Mouse (Mus musculus) liver, embryonic 14.5 days (tissue): ENCODE data around the gene Zdhhc21. TPM values are rescaled to one million over a fixed set of nuclear protein-coding genes. Genes with fewer than 3 reads are reported as not detected.

Experiments
- ATAC-seq: fragments of 200-750 bp; cut with Nextera tagmentation; 2 replicates; pipeline ENCODE4 v1.8.0; 2017; ENCODE audit warnings: moderate number of reproducible peaks, mild to moderate bottlenecking, moderate library complexity; ENCODE audit not compliant: insufficient read depth
- DNase-seq, 3 experiments: peaks; one replicate each; pipeline ENCODE4 v3.0.0-alpha.2; 2012 to 2013; ENCODE audit warnings: low read depth in 3 of 3, low spot score in 3 of 3
- H3K27ac ChIP-seq: fragments of 300-500 bp; sonication (generic); 2 replicates; pipeline ENCODE4 v1.5.1; 2014; ENCODE audit warnings: moderate library complexity, mild to moderate bottlenecking, control low read depth, inconsistent platforms
- H3K27me3 ChIP-seq: fragments of 300-500 bp; sonication (generic); 2 replicates; pipeline ENCODE4 v1.6.1; 2014; ENCODE audit warnings: mild to moderate bottlenecking, low read length, moderate library complexity; ENCODE audit not compliant: control insufficient read depth, insufficient read depth
- H3K36me3 ChIP-seq: fragments of 300-500 bp; sonication (generic); replicated peaks from 2 replicates; pipeline ENCODE4 v1.6.1; 2014; ENCODE audit warnings: low read depth; ENCODE audit not compliant: control insufficient read depth, insufficient read depth
- H3K4me1 ChIP-seq, 2 experiments: fragments of 200-500 bp in 1 of 2; fragments of 300-500 bp in 1 of 2; sonication (generic) in 1 of 2; replicated peaks; 2 replicates each; pipeline ENCODE4 v1.6.1; 2012 to 2014; ENCODE audit warnings: antibody characterized with exemption in 1 of 2, inconsistent platforms in 1 of 2, low read length in 1 of 2; ENCODE audit not compliant: control insufficient read depth in 2 of 2, insufficient read depth in 2 of 2
- H3K4me2 ChIP-seq: fragments of 300-500 bp; sonication (generic); 2 replicates; pipeline ENCODE4 v1.6.1; 2014; ENCODE audit warnings: low read depth, mild to moderate bottlenecking, control low read depth, moderate library complexity
- H3K4me3 ChIP-seq, 2 experiments: fragments of 200-500 bp in 1 of 2; fragments of 300-500 bp in 1 of 2; sonication (generic) in 1 of 2; 2 replicates each; pipeline ENCODE4 v1.5.1; 2012 to 2014; ENCODE audit warnings: low read depth in 2 of 2, low read length in 2 of 2, mild to moderate bottlenecking in 2 of 2, control low read depth in 1 of 2, inconsistent platforms in 1 of 2, moderate library complexity in 1 of 2; ENCODE audit not compliant: insufficient read depth in 1 of 2
- H3K9ac ChIP-seq: fragments of 300-500 bp; sonication (generic); replicated peaks from 2 replicates; pipeline ENCODE4 v1.6.1; 2014; ENCODE audit warnings: mild to moderate bottlenecking, control low read depth, moderate library complexity
- H3K9me3 ChIP-seq: fragments of 300-500 bp; sonication (generic); 2 replicates; pipeline ENCODE4 v1.6.1; 2016; ENCODE audit warnings: low read length, mixed read lengths; ENCODE audit not compliant: control insufficient read depth
- CTCF ChIP-seq: IDR thresholded peaks from 2 replicates; pipeline ENCODE4 v1.5.1; 2016; ENCODE audit warnings: antibody characterized with exemption, low read depth, control low read depth
- EP300 ChIP-seq: IDR thresholded peaks from 2 replicates; pipeline ENCODE4 v1.6.1; 2016; ENCODE audit warnings: antibody characterized with exemption, low read depth
- WGBS: fragments of 180-500 bp; shearing (Covaris S2); extraction: QIAGEN DNeasy Blood & Tissue Kit; methylation state at CpG from one replicate; pipeline ENCODE4 v1.1.7; 2014; ENCODE audit not compliant: insufficient replicate concordance; 5-methylcytosine and 5-hydroxymethylcytosine counted together
- polyA plus RNA-seq, 2 experiments: library from polyadenylated mRNA; depleted of rRNA in 1 of 2; stranded (reverse) in 1 of 2; unstranded in 1 of 2; fragments of >200 nt; fragmentation: Nextera tagmentation in 1 of 2; extraction: Ambion mirVana in 1 of 2; gene quantifications; 2 replicates each; pipeline versions ENCODE4 v1.2.1 to v1.2.3; 2012 to 2014

Gene Zdhhc21
- polyA plus RNA-seq, 2 experiments: 1.8 to 2.7 TPM

DNA sequence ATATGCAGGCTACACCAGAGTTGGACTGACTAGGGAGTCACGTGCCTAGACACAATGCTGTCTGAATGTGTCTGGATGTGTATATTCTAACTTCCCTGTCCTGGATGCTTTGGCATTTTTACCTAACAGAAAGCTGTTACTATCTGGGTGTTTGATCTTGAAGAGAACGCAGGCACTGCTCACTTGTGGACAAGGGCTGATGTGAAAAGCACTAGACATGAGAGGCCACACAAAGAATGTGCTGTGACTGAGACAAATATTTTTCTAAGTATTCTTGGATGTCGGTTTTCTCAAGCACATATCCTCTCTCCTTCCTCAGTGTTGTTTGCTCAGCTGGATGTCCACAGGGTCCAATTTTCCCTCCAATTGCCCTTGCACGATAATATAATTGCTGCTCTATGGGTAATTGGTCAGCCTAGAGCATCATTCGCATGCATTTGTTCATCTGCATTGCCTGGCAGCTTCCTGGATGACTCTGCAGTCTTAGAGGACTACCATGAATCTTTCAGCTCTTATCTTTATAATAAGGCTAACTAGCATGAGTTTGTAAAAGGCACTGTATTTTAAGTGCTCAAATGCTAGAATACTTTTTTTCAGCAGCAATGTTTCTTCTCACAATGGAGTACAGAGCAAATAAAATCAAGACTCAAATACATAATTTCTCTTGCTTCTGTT, 66.7 kb downstream of the Zdhhc21 start:
- no peaks in the 10 kb centered on the region for H3K4me1 ChIP-seq
- ATAC-seq: no peak
- no peak overlapping the region for H3K4me2 ChIP-seq
- TF ChIP-seq EP300 (no peak), CTCF (no peak)
- no peak overlapping the region for H3K9ac ChIP-seq
- no peaks in the 10 kb centered on the region for H3K9me3 ChIP-seq
- H3K36me3 ChIP-seq: no peaks in the 10 kb centered on the region
- no peak overlapping the region for H3K27ac ChIP-seq
- no peak for DNase-seq
- WGBS: 57% methylated on average over 5 of the region's 5 CpGs
- H3K27me3 ChIP-seq: no peaks in the 10 kb centered on the region
- H3K4me3 ChIP-seq: no peak overlapping the region

GRCm38 (mm10) chr4:82765513-82766216, 94.1 kb downstream of the Zdhhc21 start:
- H3K27ac ChIP-seq: no peak overlapping the region
- TF ChIP-seq EP300 (no peak), CTCF (no peak)
- ATAC-seq (no peak), DNase-seq (no peak)
- no peak overlapping the region for H3K4me2 ChIP-seq
- WGBS: 70% methylated on average over 11 of the region's 11 CpGs
- no peaks in the 10 kb centered on the region for H3K9me3 ChIP-seq
- no peaks in the 10 kb centered on the region for H3K36me3 ChIP-seq
- H3K27me3 ChIP-seq: no peaks in the 10 kb centered on the region
- H3K9ac ChIP-seq: no peak overlapping the region
- no peak overlapping the region for H3K4me3 ChIP-seq
- peaks cover 0 to 3% of the 10 kb centered on the region in 2 experiments; a peak in 1 of 4 replicates for H3K4me1 ChIP-seq

GRCm38 (mm10) chr4:82763586-82763985, 96.2 kb downstream of the Zdhhc21 start:
- Histone ChIP-seq H3K9ac (no peak overlapping the region), H3K27me3 (no peaks in the 10 kb centered on the region), H3K4me3 (no peak overlapping the region), H3K27ac (no peak overlapping the region), H3K36me3 (no peaks in the 10 kb centered on the region), H3K4me1 (peaks cover 0 to 3% of the 10 kb centered on the region in 2 experiments; a peak in 1 of 4 replicates), H3K4me2 (no peak overlapping the region), H3K9me3 (no peaks in the 10 kb centered on the region)
- TF ChIP-seq EP300: no peak
- no peak for TF ChIP-seq CTCF
- DNase-seq (no peak), ATAC-seq (no peak)
- WGBS: 50% methylated on average over 5 of the region's 5 CpGs

DNA sequence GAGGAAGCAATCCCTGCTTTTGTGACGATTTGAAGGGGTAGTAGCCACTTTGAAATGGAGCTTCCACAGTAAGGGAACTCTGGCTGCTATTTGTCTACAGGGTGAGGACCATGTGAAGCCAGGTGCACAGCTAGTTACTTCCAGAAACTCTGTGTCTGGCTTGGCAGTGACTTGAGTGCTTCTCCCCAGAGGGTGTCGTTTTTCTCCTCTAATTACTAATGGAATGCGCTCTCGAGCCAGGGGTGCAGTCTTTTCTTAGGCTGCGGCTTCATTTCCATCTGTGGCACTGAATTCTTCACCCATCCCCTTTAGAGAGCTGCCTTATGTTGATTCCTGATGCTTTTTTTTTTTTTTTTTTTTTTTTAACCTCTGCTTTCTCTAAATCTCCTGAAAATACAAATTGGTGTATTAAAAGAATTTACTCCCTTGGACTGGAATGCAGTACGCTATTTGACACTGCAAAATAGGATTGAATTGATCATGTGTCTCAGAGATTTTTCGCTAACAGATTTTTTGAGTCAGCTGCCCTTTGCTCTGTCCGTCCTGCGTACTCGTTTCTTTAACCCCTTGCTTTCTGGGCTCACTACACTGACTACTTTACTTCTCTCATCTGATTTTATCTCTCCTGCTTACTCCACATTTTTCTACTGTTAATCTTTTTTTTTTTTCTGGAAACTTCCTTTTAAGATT, 97.2 kb downstream of the Zdhhc21 start:
- DNase-seq (no peak), ATAC-seq (no peak)
- 28% methylated on average over 10 of the region's 10 CpGs for WGBS
- Histone ChIP-seq H3K4me1 (peaks cover 0 to 3% of the 10 kb centered on the region in 2 experiments; a peak in 1 of 4 replicates), H3K4me2 (no peak overlapping the region), H3K27me3 (no peaks in the 10 kb centered on the region), H3K36me3 (no peaks in the 10 kb centered on the region), H3K4me3 (no peak overlapping the region), H3K27ac (no peak overlapping the region), H3K9me3 (no peaks in the 10 kb centered on the region), H3K9ac (no peak overlapping the region)
- TF ChIP-seq CTCF: no peak
- TF ChIP-seq EP300: no peak

GRCm38 (mm10) chr4:82756295-82756626, 103.5 kb downstream of the Zdhhc21 start:
- no peak for TF ChIP-seq EP300
- TF ChIP-seq CTCF: no peak
- no peak overlapping the region for H3K4me2 ChIP-seq
- no peaks in the 10 kb centered on the region for H3K4me1 ChIP-seq
- DNase-seq: no peak
- no peaks in the 10 kb centered on the region for H3K27me3 ChIP-seq
- H3K27ac ChIP-seq: no peak overlapping the region
- no peak overlapping the region for H3K9ac ChIP-seq
- no peak for ATAC-seq
- H3K9me3 ChIP-seq: no peaks in the 10 kb centered on the region
- H3K36me3 ChIP-seq: no peaks in the 10 kb centered on the region
- WGBS: 36% methylated on average over 3 of the region's 3 CpGs
- H3K4me3 ChIP-seq: no peak overlapping the region
